ENCODE assay signal across 10 mouse cellular contexts in genomic region chr6:135827942-135828341, GRCm38 (mm10).
A peak's percentile ranks its signal among the peaks of the same experiment; 100 is the strongest.
DNase-seq lines count a peak whose midpoint lies in the region; ATAC-seq and TF ChIP-seq lines count a peak whose summit lies in the region.
"Had no signal": no experiment of that assay in that cellular context is flagged by ENCODE, and none has a peak within 500 bp of the region (broad histone marks: within the 10 kb centered on the region; RNA-seq: fewer than 3 reads in every experiment).

No protein-coding gene starts in this region.

- intact Hi-C loops in left cerebral cortex, postnatal 4 days (cut with DNase I): no loop called here

- DNase-seq in midbrain, embryonic 10.5 days (ENCODE audit: low spot score): peak; percentile 40
- peak; percentile 70 for DNase-seq in ZHBTc4 (ENCODE audit: low read depth, low spot score)
- peak; percentile 48 to 57 for DNase-seq in cerebellum, adult 2 months
- DNase-seq in forebrain, postnatal 0 days: peak; percentile 59
- peak; percentile 53 for DNase-seq in left cerebral cortex, postnatal 4 days
- DNase-seq in retina, embryonic 14.5 days (ENCODE audit: low spot score): peak; percentile 83

- H3K9ac ChIP-seq in midbrain, embryonic 15.5 days: no peak overlapping the region
- no peak overlapping the region for H3K9ac ChIP-seq in forebrain, postnatal 0 days
- H3K9ac ChIP-seq: limb, embryonic 15.5 days had no signal

- H3K4me3 ChIP-seq in midbrain, embryonic 10.5 days: no peak overlapping the region
- H3K4me3 ChIP-seq in midbrain, embryonic 15.5 days: no peak overlapping the region
- no peak overlapping the region for H3K4me3 ChIP-seq in cerebellum, adult 2 months (replicated peaks; ENCODE audit: insufficient read depth, low read depth, low read length)
- H3K4me3 ChIP-seq in forebrain, postnatal 0 days (ENCODE audit: low read depth, low read length): no peak overlapping the region
- H3K4me3 ChIP-seq: erythroblast, embryonic 14.5 days; limb, embryonic 15.5 days had no signal

- H3K27ac ChIP-seq in midbrain, embryonic 10.5 days (replicated peaks): no peak overlapping the region
- H3K27ac ChIP-seq in midbrain, embryonic 15.5 days: no peak overlapping the region
- H3K27ac ChIP-seq in cerebellum, adult 2 months (ENCODE audit: insufficient read depth, low read length): no peak overlapping the region
- no peak overlapping the region for H3K27ac ChIP-seq in forebrain, postnatal 0 days (ENCODE audit: low read depth, low read length)
- H3K27ac ChIP-seq: limb, embryonic 15.5 days had no signal

- H3K27me3 ChIP-seq in midbrain, embryonic 10.5 days (ENCODE audit: low read depth, poor library complexity, severe bottlenecking): no peaks in the 10 kb centered on the region
- no peaks in the 10 kb centered on the region for H3K27me3 ChIP-seq in midbrain, embryonic 15.5 days (replicated peaks)
- H3K27me3 ChIP-seq in cerebellum, adult 2 months (ENCODE audit: control insufficient read depth, insufficient read depth, low read length): no peaks in the 10 kb centered on the region
- H3K27me3 ChIP-seq in forebrain, postnatal 0 days (ENCODE audit: insufficient read depth, low read length): no peaks in the 10 kb centered on the region
- H3K27me3 ChIP-seq: limb, embryonic 15.5 days had no signal

- 27% methylated on average over 4 of the region's 4 CpGs for WGBS in midbrain, embryonic 10.5 days
- 30% methylated on average over 4 of the region's 4 CpGs for WGBS in midbrain, embryonic 15.5 days
- WGBS in cerebellum, adult 2 months: 34% methylated on average over 4 of the region's 4 CpGs
- 25% methylated on average over 4 of the region's 4 CpGs for WGBS in forebrain, postnatal 0 days

- TF ChIP-seq POLR2A in cerebellum, adult 2 months (IDR thresholded peaks at IDR 0.05; ENCODE audit: borderline replicate concordance, insufficient read depth, low read length): no peak

- no peaks in the 10 kb centered on the region for H3K9me3 ChIP-seq in midbrain, embryonic 10.5 days (replicated peaks)
- no peaks in the 10 kb centered on the region for H3K9me3 ChIP-seq in midbrain, embryonic 15.5 days
- no peaks in the 10 kb centered on the region for H3K9me3 ChIP-seq in forebrain, postnatal 0 days (ENCODE audit: low read length)
- H3K9me3 ChIP-seq: limb, embryonic 15.5 days had no signal

- H3K4me2 ChIP-seq in midbrain, embryonic 15.5 days: no peak overlapping the region
- H3K4me2 ChIP-seq in forebrain, postnatal 0 days (ENCODE audit: low read depth): no peak overlapping the region
- H3K4me2 ChIP-seq: limb, embryonic 15.5 days had no signal

- H3K4me1 ChIP-seq in midbrain, embryonic 10.5 days: no peaks in the 10 kb centered on the region
- peaks cover 6% of the 10 kb centered on the region for H3K4me1 ChIP-seq in midbrain, embryonic 15.5 days
- no peaks in the 10 kb centered on the region for H3K4me1 ChIP-seq in cerebellum, adult 2 months (ENCODE audit: control insufficient read depth, insufficient read depth, low read length)
- no peaks in the 10 kb centered on the region for H3K4me1 ChIP-seq in forebrain, postnatal 0 days (ENCODE audit: insufficient read depth)
- H3K4me1 ChIP-seq: limb, embryonic 15.5 days had no signal

- no peaks in the 10 kb centered on the region for H3K36me3 ChIP-seq in midbrain, embryonic 10.5 days
- H3K36me3 ChIP-seq in midbrain, embryonic 15.5 days (replicated peaks): no peaks in the 10 kb centered on the region
- H3K36me3 ChIP-seq in forebrain, postnatal 0 days (ENCODE audit: insufficient read depth): no peaks in the 10 kb centered on the region
- H3K36me3 ChIP-seq: limb, embryonic 15.5 days had no signal

- peak; percentile 85 for TF ChIP-seq CTCF in cerebellum, adult 2 months (IDR thresholded peaks at IDR 0.05; ENCODE audit: borderline replicate concordance, insufficient read depth, low read depth, low read length)
- TF ChIP-seq CTCF in forebrain, postnatal 0 days (IDR thresholded peaks at IDR 0.05; ENCODE audit: low read depth): peak; percentile 80

- ATAC-seq in midbrain, embryonic 15.5 days (replicated peaks): no peak
- ATAC-seq in forebrain, postnatal 0 days: peak; percentile 34; the same call in 1 of the 2 replicates
- no peak for ATAC-seq in monocyte, adult 5-6 weeks (replicated peaks; ENCODE audit: insufficient number of reproducible peaks, low FRiP score, low TSS enrichment, poor library complexity, severe bottlenecking)
